Mouse (Mus musculus) embryonic fibroblast, embryonic 13.5 days (primary cell): ENCODE data around the gene Calr3.

Experiments
- CTCF ChIP-seq: IDR thresholded peaks from 2 replicates; pipeline ENCODE4 v1.5.1; 2011; ENCODE audit warnings: mild to moderate bottlenecking, control low read depth, low read length, moderate library complexity, borderline replicate concordance; ENCODE audit not compliant: insufficient read depth
- POLR2A ChIP-seq: IDR thresholded peaks from 2 replicates; pipeline ENCODE4 v1.6.1; 2011; ENCODE audit warnings: low read depth, mild to moderate bottlenecking, control low read depth, low read length, moderate library complexity

DNA sequence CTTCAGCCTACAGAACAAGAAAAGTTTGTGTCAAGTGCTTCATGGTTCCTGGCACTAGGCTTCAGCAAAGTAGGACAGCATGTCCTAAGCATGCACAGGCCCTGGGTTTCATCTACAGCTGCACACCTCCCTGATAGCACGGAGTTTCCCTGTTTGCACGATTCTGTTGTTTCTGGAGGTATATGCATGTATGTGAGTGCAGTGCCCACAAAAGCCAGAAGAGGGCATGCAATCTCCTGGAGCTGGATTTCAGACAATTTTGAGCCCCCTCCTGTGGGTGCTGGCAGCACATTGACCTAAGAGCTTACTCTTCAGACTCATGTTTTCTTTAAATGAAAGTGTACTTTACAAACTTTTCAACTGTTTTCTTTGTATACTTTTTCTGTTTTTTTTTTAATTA is 10.2 kb upstream of the Calr3 start:
- TF ChIP-seq CTCF = no peak
- no peak for TF ChIP-seq POLR2A
